Mouse (Mus musculus) forebrain, embryonic 11.5 days (tissue): ENCODE measurements around the gene Junb. TPM values are rescaled to one million over a fixed set of nuclear protein-coding genes. Genes with fewer than 3 reads are reported as not detected.
A peak's percentile ranks its signal among the peaks of the same experiment; 100 is the strongest.

Experiments
- ATAC-seq: fragments of 200-750 bp; cut with Nextera tagmentation; replicated peaks from 2 replicates; pipeline ENCODE4 v1.8.0; 2017; ENCODE audit warnings: moderate TSS enrichment; ENCODE audit not compliant: low FRiP score
- DNase-seq: peaks from one replicate; pipeline ENCODE4 v3.0.0-alpha.2; 2017; ENCODE audit warnings: low spot score
- H3K27ac ChIP-seq: fragments of 300-500 bp; sonication (generic); 2 replicates; pipeline ENCODE4 v1.5.1; 2014; ENCODE audit warnings: low read depth, low read length
- H3K27me3 ChIP-seq: fragments of 300-500 bp; sonication (generic); 2 replicates; pipeline ENCODE4 v1.6.1; 2014; ENCODE audit warnings: mild to moderate bottlenecking, low read length, mixed read lengths; ENCODE audit not compliant: control insufficient read depth, insufficient read depth
- H3K36me3 ChIP-seq: fragments of 300-500 bp; sonication (generic); 2 replicates; pipeline ENCODE4 v1.6.1; 2014; ENCODE audit warnings: mild to moderate bottlenecking, low read length, moderate library complexity, mixed read lengths; ENCODE audit not compliant: control insufficient read depth, insufficient read depth
- H3K4me1 ChIP-seq: fragments of 300-500 bp; sonication (generic); replicated peaks from 2 replicates; pipeline ENCODE4 v1.6.1; 2014; ENCODE audit warnings: low read length, mixed read lengths; ENCODE audit not compliant: control insufficient read depth, insufficient read depth
- H3K4me2 ChIP-seq: fragments of 300-500 bp; sonication (generic); 2 replicates; pipeline ENCODE4 v1.6.1; 2014; ENCODE audit warnings: low read depth, mild to moderate bottlenecking, low read length, moderate library complexity, mixed read lengths; ENCODE audit not compliant: severe bottlenecking
- H3K4me3 ChIP-seq: fragments of 300-500 bp; sonication (generic); 2 replicates; pipeline ENCODE4 v1.5.1; 2014; ENCODE audit warnings: low read depth, low read length
- H3K9ac ChIP-seq: fragments of 300-500 bp; sonication (generic); 2 replicates; pipeline ENCODE4 v1.6.1; 2014; ENCODE audit warnings: low read length
- H3K9me3 ChIP-seq: fragments of 300-500 bp; sonication (generic); 2 replicates; pipeline ENCODE4 v1.6.1; 2016; ENCODE audit warnings: low read length, mixed read lengths; ENCODE audit not compliant: control insufficient read depth
- whole genome bisulfite sequencing: fragments of 180-500 bp; shearing (Covaris S2); extraction: QIAGEN DNeasy Blood & Tissue Kit; methylation state at CpG from one replicate; pipeline ENCODE4 v1.1.7; 2014; 5-methylcytosine and 5-hydroxymethylcytosine counted together
- polyA plus RNA-seq: library from polyadenylated mRNA; unstranded; fragments of >200 nt; fragmentation: Nextera tagmentation; extraction: Ambion mirVana; gene quantifications from 2 replicates; pipeline ENCODE4 v1.2.1, GENCODE M21; 2014

Gene Junb
- polyA plus RNA-seq, 1 experiment from 2014 or later: 5.2 TPM

- Histone ChIP-seq H3K4me2 (no peak overlapping the region), H3K9me3 (no peaks in the 10 kb centered on the region), H3K9ac (no peak overlapping the region; the same call in 1 of the 2 replicates), H3K4me1 (peaks cover 3% of the 10 kb centered on the region; the same call in 1 of the 2 replicates), H3K27ac (no peak overlapping the region), H3K4me3 (no peak overlapping the region), H3K36me3 (no peaks in the 10 kb centered on the region), H3K27me3 (no peaks in the 10 kb centered on the region; the same call in 1 of the 2 replicates)
- WGBS: 21% methylated on average over 25 of the region's 25 CpGs
- ATAC-seq (no peak), DNase-seq (no peak)
Measured at GRCm38 (mm10) chr8:84995680-84996079, 17.2 kb upstream of the Junb start.

GRCm38 (mm10) chr8:84994375-84994774 is 15.9 kb upstream of the Junb start:
- no peak for DNase-seq
- Histone ChIP-seq H3K4me3 (no peak overlapping the region), H3K9ac (no peak overlapping the region), H3K9me3 (no peaks in the 10 kb centered on the region), H3K36me3 (no peaks in the 10 kb centered on the region), H3K4me1 (peaks cover 5% of the 10 kb centered on the region), H3K27ac (no peak overlapping the region), H3K27me3 (no peaks in the 10 kb centered on the region; the same call in 1 of the 2 replicates), H3K4me2 (no peak overlapping the region)
- no peak for ATAC-seq
- WGBS: 97% methylated on average over 9 of the region's 9 CpGs

DNA sequence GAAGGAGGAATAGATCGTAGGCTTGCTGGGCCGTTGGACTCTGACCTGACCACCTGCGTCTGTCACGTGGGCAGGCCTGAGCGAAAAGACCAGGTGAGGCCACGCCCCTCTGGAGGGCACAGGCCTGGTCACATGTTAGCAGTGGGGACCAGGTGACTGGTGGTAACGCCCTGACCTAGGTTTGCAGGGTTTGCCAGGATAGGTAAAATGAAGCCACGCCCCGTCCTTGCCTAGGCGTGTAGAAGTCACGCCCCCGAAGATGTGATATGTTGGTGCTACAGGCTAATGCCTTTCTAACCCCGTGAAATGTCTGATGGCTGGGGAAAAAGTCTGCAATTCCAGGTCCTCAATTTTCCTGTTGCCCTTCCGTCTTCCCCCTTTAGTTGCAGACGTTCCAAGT is 12.3 kb upstream of the Junb start:
- 1% methylated on average over 15 of the region's 15 CpGs for WGBS
- H3K4me2 ChIP-seq: peak overlapping the region; percentile 91
- ATAC-seq (peak; percentile 51), DNase-seq (peak; percentile 74)
- H3K27me3 ChIP-seq: peaks cover 7% of the 10 kb centered on the region; the same call in 1 of the 2 replicates
- no peak overlapping the region for H3K27ac ChIP-seq
- H3K36me3 ChIP-seq: no peaks in the 10 kb centered on the region
- H3K4me3 ChIP-seq: peak overlapping the region; percentile 45
- H3K9ac ChIP-seq: peak overlapping the region; percentile 58
- H3K4me1 ChIP-seq: peaks cover 10% of the 10 kb centered on the region
- H3K9me3 ChIP-seq: no peaks in the 10 kb centered on the region

DNA sequence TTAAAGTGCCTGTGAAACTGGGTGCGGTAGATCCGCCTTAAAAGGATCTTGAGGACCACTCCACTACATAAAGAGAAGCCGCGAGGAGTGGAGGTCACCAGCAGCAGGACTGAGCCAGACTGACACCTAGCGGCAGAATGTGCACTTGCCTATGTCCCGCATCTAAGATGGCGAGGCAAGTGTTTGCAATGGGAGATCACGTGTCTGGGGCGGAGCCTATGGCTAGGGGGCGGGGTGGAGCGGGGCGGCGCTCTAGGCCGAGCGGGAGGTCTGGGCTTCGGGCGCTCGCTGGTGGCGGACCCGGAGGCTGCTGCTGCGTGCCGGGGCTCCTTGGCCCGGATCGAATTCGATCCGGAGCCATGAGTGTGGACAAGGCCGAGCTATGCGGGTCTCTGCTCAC is 11.8 kb upstream of the Junb start, which contains the start of gene Hook2:
Gene Hook2, plus strand, starts transcription at position 255 of the 400 bp plus-strand sequence.
- Histone ChIP-seq H3K4me1 (peaks cover 13% of the 10 kb centered on the region), H3K36me3 (no peaks in the 10 kb centered on the region), H3K27ac (peak within 1 kb of the TSS; percentile 2; the same call in 1 of the 2 replicates), H3K9me3 (no peaks in the 10 kb centered on the region), H3K4me2 (peak within 1 kb of the TSS; percentile 91), H3K27me3 (peaks cover 7% of the 10 kb centered on the region; the same call in 1 of the 2 replicates), H3K4me3 (peak within 1 kb of the TSS; percentile 45), H3K9ac (peak within 1 kb of the TSS; percentile 58)
- peak; percentile 98 for DNase-seq
- peak; percentile 90 for ATAC-seq
- WGBS: 0% methylated on average over 28 of the region's 28 CpGs

GRCm38 (mm10) chr8:84989810-84990209 is 11.3 kb upstream of the Junb start:
- under 1% methylated on average over 15 of the region's 15 CpGs for WGBS
- peak overlapping the region; percentile 91 for H3K4me2 ChIP-seq
- ATAC-seq (peak; percentile 68), DNase-seq (peak; percentile 94)
- peak overlapping the region; percentile 55 for H3K9ac ChIP-seq
- H3K4me1 ChIP-seq: peaks cover 18% of the 10 kb centered on the region
- no peaks in the 10 kb centered on the region for H3K9me3 ChIP-seq
- peaks cover 7% of the 10 kb centered on the region; the same call in 1 of the 2 replicates for H3K27me3 ChIP-seq
- no peaks in the 10 kb centered on the region for H3K36me3 ChIP-seq
- peak overlapping the region; percentile 45 for H3K4me3 ChIP-seq
- H3K27ac ChIP-seq: peak overlapping the region; percentile 2; the same call in 1 of the 2 replicates

- Histone ChIP-seq H3K9ac (no peak overlapping the region; the same call in 1 of the 2 replicates), H3K9me3 (no peaks in the 10 kb centered on the region), H3K4me2 (peak overlapping the region; percentile 33; the same call in 1 of the 2 replicates), H3K27me3 (peaks cover 7% of the 10 kb centered on the region; the same call in 1 of the 2 replicates), H3K36me3 (no peaks in the 10 kb centered on the region), H3K4me1 (peaks cover 22% of the 10 kb centered on the region), H3K27ac (no peak overlapping the region), H3K4me3 (no peak overlapping the region)
- no peak for DNase-seq
- ATAC-seq: no peak
- 17% methylated on average over 15 of the region's 15 CpGs for WGBS
Measured at GRCm38 (mm10) chr8:84989311-84989731, 10.8 kb upstream of the Junb start.

DNA sequence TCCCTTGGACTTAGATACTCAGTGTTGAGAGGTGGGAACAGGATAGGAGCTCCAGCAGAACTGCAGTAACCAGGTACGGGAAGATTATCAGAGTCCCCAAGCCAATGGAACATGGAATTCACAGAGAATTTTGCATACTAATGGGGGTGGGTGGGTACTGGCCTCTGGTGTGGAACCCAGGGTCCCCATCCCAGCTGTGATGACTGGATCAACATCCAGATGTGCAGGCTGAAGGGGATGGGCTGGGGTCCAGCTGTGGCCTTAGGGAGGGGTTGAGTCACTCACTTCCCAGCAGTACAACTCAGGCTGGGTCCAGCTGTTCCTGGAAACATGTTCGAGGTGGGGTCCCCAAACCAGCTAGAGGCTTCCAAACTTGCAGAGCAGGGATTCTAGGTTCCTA is 9.4 kb upstream of the Junb start:
- Histone ChIP-seq H3K9ac (no peak overlapping the region), H3K4me1 (peaks cover 22% of the 10 kb centered on the region), H3K27me3 (peaks cover 7% of the 10 kb centered on the region; the same call in 1 of the 2 replicates), H3K36me3 (no peaks in the 10 kb centered on the region), H3K4me2 (no peak overlapping the region), H3K9me3 (no peaks in the 10 kb centered on the region), H3K27ac (no peak overlapping the region), H3K4me3 (no peak overlapping the region)
- ATAC-seq: no peak
- 66% methylated on average over 2 of the region's 2 CpGs for WGBS
- DNase-seq: no peak

- peaks cover 22% of the 10 kb centered on the region for H3K4me1 ChIP-seq
- H3K4me3 ChIP-seq: no peak overlapping the region
- no peak overlapping the region for H3K4me2 ChIP-seq
- no peaks in the 10 kb centered on the region for H3K36me3 ChIP-seq
- DNase-seq: no peak
- H3K27ac ChIP-seq: no peak overlapping the region
- H3K9ac ChIP-seq: no peak overlapping the region
- 78% methylated on average over 5 of the region's 5 CpGs for WGBS
- no peak for ATAC-seq
- H3K9me3 ChIP-seq: no peaks in the 10 kb centered on the region
- H3K27me3 ChIP-seq: peaks cover 7% of the 10 kb centered on the region; the same call in 1 of the 2 replicates
Measured at GRCm38 (mm10) chr8:84987388-84987787, 8.9 kb upstream of the Junb start.
